Mouse (Mus musculus): ENCODE results near the gene Pianp.
A peak's percentile ranks its signal among the peaks of the same experiment; 100 is the strongest.

Gene Pianp

DNA sequence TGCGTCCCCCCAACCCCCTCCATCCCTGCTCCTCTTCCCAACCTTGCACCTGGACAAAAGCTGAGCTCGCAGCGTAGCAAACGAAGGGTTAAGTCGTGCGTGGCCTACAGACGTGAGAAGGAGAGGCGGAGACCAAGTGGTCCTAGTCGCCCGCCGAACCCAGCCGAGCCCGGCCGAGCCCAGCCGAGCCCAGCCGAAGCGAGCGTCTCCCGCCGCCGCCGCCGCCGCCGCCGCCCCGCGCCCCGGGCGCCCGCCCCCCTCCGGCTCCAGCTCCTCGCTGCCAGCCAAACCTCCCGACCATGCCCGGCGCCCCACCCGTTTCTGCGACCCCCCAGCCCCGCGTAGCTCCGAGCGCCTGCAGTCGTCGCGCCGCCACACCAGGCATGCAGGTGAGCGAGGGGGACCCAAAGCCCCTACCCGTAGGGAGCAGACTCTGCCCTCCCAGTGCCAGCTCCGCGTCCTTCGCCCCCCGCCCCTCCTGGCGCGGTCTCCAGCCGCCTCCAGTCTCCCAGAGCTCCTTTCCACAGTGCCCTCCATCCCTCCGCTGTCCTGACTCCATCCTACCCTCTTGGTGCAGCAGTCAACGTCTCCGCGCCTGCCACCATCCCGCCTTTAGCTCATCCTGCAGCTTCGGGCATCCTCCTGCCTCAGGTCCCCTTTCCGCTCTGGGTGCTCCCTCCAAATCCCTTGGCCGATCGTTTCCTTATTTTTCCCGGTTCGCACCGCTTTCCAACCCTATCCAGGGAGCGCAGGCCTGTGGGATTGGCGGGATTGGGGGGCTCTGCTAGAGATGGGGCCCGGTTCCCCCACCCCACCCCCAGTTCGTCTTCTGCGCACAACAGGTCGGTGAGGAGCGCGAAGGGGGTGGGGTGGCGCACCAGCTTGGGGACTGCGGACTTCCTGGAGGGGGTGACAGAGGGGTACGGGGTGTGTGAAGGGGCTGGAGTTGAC lies at the start of gene Pianp:
Gene Pianp (plus strand): TSS at position 144 of the 951 bp plus-strand sequence.
- DNase-seq (ENCODE audit: low read depth, low spot score), result no peak

DNA sequence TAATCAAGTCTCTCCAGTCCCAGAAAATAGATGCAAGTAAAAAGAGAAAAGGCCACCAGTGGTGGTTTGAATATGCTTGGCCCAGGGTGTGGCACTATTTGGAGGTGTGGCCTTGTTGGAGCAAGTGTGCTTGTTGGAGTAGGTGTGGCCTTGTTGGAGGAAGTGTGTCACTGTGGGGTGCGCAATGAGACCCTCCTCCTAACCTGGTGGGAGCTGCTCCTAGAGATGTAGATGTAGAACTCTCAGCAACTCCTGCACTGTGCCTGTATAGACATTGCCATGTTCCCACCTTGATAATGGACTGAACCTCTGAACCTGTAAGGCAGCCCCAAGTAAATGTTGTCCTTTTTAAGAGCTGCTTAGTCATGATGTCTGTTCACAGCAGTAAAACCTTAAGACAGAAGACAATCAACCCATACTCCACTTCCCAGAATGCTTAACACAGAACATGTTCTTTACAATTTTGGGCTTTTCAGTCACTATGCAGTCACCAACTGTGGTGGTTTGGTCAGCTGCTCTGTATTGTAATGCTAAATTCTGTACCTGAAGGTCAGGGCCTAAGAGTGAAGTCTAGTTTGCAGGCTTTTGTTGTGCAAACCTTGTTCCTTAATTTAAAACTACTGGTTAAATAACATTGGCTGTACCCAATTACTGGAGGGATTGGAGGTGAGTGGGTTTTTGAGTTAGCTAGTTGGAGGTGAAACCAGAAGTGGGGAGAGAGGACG lies 42.3 kb upstream of the Pianp start:
- DNase-seq (ENCODE audit: low read depth, low spot score), result no peak

DNA sequence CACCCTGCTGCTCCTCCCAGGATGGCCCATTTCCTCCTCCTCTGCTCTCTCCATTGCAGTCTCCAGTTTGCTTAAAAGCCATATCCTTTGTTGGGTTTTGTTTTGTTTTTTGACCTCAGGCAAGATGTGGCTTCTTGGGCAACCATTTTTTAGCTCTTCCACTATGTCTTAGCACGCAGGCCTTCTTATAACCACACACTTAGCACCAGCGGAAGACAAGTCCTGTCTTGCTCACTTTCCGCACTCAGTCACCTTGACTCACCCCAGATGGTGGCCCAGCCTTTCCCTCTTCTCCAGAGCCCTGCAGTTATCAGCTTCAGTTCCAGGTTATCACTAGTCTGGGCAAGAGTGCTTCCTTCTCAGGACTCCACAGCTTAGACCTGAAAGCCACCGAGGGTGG lies 41.3 kb upstream of the Pianp start:
- DNase-seq (ENCODE audit: low read depth, low spot score), result no peak

DNA sequence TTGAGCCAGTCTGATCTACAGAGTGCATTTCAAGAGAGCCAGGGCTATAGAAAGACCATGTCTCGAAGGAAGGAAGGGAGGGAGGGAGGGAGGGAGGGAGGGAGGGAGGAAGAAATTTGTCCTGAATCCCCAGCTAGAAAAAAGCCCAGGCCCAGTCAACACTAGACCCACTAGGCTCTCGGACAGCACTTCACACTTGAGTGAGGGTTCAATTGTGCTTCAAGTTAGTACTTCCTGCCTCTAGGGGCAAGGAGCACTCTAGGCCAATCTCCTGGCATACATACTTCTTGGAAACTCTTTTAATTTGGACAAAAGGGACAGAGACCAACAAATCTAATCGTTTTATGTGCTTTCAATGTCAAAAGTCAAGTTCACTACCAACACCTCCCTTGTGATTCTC lies 38.4 kb upstream of the Pianp start:
- no peak for DNase-seq (ENCODE audit: low read depth, low spot score)

DNA sequence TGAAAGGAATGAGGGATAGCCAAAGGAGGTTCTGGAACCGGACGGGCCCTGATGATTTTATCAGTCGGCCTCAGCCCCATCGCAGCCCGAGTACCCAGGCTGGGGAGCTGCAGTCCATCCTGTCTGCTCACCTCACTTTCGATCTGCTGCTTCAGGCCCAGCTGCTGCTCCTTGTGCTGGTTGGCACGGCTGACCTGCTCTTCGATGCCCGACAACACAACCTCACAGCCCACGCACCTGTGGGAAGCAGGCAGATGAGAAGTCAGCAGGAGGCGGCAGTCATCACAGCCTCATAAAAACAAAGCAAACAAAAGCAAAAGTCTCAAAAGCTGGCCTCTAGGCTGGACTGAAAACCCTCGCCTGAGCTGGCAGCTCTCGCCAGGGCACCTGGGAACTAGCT lies 36.5 kb upstream of the Pianp start:
- no peak for DNase-seq (ENCODE audit: low read depth, low spot score)

DNA sequence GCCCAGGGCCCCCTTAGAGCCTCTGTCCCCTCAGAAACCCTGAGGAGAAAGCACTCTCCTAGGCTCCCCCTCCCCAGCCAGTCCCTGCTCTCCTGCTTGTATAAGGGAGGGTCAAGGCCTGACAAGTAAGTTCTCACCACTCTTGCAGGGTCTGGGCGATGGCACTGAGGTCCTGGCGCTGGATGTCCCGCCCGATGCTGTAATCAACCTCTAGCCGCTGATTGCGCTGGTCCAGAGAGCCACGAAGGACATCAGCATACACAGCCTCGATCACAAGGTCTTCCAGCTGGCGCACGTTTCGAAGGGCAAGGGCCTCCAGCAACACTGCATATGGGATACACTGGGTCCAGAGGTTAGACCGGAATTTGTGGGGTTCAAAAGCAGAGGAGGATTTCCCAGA lies 35.5 kb upstream of the Pianp start:
- DNase-seq (ENCODE audit: low read depth, low spot score), result no peak

DNA sequence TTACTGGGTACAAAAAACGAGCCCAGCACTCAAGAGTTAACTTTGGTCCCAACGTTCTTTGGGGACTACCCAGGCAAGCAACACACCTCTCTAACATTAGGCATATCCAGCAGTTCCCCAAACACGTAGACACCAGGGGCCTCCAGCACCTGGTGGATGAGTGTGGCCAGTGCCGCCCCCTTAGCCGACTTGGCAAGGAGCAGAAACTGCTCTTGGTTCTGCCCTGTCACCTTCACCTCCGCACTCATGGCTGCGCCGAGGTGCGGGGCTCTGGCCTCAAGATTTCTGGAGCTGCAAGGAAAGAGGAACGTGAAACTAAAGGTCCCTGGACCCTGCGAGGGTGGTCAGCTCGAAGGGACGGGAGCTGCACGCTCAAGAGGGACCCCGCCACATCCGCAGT lies 31.9 kb upstream of the Pianp start:
- DNase-seq (ENCODE audit: low read depth, low spot score), result no peak

DNA sequence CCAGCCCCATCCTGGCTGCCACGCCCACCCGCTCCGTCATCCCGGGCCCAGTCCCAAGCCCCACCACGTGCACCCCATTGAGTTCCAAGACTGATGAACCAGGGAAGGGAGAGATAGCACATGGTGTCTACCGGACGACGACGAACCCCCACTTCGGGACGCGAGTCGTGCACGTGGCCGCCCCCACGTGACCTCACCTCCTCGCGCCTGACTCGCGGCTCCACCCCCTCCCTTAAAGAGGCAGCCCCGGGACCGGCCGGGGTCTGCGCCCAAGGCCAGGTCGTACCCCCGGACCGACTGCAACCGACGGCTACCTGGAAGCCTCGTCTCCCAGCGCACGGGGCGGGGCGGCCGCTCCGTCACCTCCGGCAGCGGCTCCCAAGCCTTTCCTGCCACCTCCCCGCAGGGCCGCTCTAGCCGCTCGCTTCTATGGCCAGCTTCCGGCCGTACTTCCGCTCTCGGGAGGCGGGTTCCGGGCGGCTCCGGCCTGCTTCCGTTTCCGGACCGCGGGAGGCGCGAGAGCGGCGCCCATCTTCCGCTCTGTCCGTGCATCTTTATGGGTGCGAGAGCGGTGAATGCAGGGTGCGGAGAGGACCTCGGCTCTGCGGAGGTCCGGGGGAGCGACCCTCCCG lies 31.3 kb upstream of the Pianp start, which contains the start of gene Cops7a:
Gene Cops7a (minus strand): TSS at position 451 of the 632 bp plus-strand sequence.
- peak; percentile 92 for DNase-seq (ENCODE audit: low read depth, low spot score)

DNA sequence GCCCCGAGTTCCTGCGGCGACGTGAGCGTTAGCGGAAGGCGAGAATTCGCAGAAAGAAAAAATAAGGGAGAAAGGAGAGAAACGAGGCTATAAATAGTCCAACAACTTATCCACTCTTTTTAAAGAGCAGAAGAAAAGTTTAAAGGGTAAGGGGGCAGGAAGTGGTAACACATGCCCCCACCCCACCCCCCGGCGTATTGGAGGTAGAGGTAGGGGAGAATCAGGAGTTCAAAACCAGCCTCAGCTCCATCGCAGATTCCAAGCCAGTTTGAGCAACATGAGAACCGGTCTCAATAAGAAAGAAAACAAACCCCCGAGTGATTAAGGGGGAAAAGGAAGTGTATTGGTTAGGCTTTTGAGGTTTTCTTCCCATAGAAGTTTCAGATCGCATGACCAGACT lies 30.7 kb upstream of the Pianp start:
- DNase-seq (ENCODE audit: low read depth, low spot score), result no peak

DNA sequence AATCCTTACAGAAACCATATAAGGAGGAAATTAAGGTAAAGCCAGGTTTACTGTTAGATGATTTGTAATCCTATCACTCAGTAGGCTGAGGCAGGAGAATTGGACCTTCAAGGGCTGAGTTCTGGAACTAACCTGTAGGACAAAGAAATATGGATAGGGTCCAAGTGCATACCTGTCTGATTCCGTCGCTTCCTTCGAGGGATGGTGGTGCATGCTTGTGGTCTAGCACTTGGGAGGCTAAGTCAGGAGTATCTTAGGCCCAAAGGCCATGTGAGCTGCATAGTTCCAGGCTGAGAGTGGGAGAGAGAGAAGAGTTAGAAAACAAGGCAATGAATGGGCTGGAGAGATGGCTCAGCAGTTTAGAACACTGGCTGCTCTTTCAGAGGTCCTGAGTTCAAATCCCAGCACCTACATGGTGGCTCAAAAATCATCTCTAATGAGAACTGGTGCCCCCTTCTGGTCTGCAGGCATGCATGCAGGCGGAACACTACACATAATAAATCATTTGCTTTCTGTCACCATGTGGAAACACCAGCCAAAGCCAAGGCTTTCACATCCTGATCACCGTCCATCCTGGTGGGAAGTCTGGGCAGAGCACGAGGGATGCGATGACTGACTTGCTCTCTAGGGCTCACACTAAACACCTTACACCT lies 29.9 kb upstream of the Pianp start:
- no peak for DNase-seq (ENCODE audit: low read depth, low spot score)

DNA sequence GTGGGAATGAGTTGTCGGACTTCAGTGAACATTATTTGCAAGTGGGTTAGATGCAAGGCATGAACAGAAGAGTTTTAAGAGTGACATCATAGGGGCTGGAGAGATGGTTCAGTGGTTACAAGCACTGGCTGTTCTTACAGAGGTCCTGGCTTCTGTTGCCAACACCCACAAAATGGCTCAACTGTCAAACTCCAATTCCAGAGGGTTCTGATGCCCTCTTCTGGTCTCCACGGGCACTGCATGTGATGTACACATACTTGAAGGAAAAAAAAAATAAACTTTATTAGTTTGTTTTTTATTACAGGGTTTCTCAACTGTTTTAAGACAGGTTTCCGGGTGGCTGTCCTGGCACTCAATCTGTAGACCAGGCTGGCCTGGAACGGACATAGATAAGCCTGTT lies 28.7 kb upstream of the Pianp start:
- DNase-seq (ENCODE audit: low read depth, low spot score), result no peak

DNA sequence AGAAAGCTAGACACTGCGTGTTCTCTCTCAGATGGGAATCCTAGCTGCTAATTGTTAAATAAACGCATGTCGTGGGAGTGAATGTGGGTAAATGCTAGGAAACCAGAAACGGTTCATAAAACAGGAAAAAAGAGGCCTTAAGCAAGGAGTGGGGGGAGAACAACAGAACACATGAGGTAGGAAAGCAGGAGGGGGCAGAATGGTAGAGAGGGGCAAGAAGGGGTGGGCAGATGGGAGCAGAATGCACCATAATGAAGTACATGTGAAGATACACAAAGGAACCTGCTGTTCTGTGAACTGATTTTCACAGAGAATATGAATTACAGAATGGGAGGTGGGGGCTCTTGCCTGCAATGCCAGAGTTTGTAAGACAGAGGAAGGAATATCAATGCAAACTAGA lies 4.3 kb upstream of the Pianp start:
- DNase-seq (ENCODE audit: low read depth, low spot score), result no peak

DNA sequence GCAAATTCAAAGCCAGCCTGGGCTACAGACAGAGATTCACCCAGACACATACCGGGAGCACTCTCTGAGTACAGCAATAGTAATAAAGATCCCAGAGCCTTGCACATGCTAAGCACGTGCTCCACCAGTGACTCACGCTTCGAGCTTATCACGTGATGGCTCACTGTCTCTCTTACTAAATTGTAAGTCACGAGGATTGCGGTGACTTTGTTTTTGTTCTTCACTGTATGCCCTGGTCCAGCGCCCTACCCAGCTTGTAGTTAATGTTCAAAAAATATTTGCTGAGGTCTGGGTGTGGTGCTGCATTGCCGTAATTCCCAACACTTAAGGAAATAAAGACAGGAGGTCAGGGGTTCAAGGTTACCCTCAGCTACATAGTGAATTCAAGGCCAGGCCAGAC lies 3.1 kb upstream of the Pianp start:
- no peak for DNase-seq (ENCODE audit: low read depth, low spot score)

DNA sequence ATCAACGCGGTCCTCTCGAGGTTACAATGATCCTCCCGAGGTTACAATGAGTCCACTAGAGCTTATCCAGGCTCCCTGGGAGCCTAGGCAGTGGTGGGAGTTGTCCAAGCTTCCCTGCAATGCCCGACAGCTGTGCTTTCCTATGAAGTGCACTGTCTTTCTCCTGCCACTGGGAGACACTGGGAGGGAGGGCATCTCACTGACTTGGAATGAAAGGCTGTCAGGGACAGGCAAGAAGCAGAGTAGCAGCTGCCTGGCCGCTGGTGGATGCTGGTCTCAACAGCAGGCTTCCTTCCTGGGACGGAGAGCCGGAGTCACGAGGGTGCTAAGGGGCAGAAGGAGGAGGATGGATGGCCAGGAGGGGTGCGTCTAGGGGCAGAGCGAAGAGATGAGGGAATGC lies 2.6 kb upstream of the Pianp start:
- no peak for DNase-seq (ENCODE audit: low read depth, low spot score)

DNA sequence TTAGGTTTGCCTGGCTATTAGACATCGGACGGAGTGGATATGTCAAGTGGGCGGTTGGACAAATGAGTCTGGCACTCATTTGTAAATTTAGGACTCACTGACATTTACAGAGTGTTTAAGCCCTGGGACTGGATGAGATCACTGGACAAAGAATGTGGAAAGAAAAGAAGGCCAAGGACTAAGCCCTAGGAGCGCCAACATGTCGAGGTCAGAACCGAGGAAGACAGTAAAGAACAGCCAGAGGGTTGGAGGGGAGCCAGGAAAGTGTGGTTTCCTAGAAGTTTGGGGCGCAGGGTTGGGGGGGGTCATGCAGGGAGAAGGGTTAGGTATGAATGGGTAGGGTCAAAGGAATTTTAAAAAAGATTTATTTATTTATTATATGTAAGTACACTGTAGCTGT lies 1.2 kb upstream of the Pianp start:
- DNase-seq (ENCODE audit: low read depth, low spot score), result no peak

DNA sequence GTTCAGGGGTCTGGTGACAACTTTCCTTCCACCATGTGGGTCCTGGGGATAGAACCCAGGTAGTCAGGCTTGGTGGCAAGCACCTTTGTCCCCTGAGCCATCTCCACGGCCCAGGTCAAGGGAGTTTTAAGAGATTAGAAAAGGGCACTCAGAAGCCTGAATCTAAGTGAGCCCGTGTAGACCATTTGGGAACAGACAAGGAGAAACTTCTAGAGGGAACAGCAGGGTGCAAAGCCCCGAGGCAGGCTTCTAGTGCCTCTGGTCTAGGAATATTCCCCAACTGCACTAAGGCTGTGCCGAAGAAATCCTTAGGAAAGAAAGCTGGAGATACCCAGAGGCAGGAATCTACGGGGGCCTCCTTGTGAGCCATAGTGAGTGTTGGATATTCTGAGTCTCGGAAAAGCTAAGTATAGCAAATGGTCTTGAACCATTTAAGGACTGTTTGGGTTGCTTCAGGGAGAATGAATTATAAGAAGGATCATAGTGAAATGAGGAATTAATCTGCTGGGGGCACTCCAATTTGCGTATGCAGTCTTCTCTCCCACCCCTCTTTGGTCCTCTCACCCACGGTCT lies 577 bp upstream of the Pianp start:
- no peak for DNase-seq (ENCODE audit: low read depth, low spot score)

DNA sequence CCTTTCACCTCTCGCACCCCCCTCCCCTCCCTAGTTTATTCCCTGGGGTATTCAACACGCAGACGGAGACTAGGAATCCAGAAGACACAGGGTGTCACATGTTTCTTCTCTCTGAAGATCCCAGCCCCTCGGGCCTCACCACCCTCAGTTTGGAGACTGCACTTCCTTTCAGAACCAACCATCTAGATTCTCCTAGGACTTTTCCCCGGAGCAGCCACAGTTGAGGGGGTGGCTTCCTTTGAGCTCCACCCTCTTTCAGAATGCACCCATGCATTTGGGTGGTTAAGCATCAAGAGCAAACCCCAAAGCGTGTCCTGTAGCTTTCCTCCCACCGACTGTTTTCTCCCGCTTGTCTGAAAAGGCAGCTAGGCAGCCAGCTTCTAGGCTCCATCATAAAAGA lies 1.6 kb downstream of the Pianp start:
- no peak for DNase-seq (ENCODE audit: low read depth, low spot score)

DNA sequence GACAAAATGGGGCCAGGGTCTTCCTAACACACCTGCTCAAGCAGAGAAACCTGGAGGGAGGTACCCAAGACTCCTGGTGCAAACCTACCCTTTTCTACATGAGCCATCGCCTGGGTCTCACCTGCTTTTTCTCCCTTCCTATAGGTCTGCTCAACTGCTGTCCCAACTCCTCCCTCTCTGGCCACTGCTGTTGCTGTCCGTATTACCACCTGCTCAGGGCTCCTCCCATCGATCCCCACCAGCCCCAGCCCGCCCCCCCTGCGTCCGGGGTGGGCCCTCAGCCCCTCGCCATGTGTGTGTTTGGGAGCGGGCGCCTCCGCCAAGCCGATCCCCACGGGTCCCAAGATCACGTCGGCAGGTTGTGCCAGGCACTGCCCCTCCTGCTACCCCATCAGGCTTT lies 2.6 kb downstream of the Pianp start:
- no peak for DNase-seq (ENCODE audit: low read depth, low spot score)

DNA sequence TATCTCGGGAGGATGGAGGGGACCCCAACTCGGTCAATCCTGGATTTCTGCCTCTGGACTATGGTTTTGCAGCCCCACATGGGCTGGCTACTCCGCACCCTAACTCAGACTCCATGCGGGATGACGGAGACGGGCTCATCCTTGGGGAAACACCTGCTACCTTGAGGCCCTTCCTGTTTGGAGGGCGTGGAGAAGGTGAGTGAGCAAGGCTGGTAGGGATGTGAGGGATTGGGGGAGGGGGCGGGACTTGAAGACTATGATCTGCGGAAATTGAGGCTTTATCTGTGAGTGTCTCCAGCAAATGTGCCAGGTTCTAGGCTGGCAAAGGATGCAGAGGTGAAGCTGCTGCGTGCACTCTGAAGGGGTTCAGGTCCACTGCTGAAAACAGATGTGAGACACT lies 3.1 kb downstream of the Pianp start:
- DNase-seq (ENCODE audit: low read depth, low spot score), result no peak

DNA sequence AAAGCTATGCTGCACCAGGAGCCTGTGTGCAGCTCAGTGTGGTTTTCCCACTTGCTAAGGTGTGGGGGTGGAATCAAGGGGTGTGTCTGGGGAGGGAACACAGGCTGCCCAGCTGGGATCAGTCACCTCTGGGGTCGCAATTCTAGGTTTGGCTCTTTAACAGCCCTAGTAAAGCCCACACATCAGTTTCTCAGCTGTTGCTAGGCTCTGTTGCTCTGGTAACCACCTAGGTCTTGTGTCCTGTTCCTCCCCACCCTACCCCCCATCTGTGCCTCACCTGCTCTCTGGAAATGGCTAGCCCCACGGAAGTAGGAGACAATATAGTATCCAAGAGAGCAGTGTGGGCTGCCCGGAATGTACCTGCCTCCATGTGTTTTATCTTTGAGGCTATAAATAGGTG lies 7.2 kb downstream of the Pianp start:
- no peak for DNase-seq (ENCODE audit: low read depth, low spot score)

DNA sequence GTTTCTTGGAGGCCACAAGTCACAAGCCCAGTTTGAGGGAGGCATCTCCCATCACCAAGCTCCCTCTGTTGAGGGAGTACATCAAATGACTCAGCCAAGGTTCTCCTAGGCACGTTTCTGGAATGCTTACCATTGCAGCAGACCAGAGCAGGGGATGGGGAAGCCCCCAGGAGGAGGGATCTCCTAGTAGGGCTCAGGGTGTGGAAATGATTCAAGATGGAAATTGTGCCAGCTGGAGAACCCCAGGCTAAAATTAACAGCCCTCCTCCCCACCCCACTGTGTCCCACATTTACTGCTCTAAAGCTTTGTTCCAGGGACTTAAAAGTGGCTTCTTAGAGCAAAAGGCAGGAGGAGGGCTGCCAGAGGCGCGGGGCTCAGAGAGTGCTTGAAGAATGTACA lies 8.6 kb downstream of the Pianp start:
- DNase-seq (ENCODE audit: low read depth, low spot score), result no peak

DNA sequence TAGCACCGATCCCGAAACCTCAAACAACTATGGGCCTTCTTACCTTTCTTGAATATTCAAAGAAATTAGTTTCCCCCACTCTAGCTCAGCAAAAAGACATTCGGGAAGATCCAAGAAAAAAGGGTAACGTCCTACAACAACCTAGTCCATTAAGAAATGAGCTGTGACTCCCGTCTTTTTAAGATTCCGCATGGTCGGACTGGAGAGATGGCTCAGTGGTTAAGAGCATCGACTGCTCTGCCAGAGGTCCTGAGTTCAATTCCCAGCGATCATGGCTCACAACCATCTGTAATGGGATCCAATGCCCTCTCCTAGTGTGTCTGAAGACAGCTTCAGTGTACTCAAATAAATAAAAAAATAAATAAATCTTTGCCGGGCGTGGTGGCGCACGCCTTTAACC lies 11.6 kb downstream of the Pianp start:
- no peak for DNase-seq (ENCODE audit: low read depth, low spot score)
